Mouse (Mus musculus) midbrain, embryonic 15.5 days (tissue): ENCODE data around the gene Mns1. TPM values are rescaled to one million over a fixed set of nuclear protein-coding genes. Genes with fewer than 3 reads are reported as not detected.

ENCODE experiments used
- ATAC-seq: fragments of 200-750 bp; cut with Nextera tagmentation; replicated peaks from 2 replicates; pipeline ENCODE4 v1.8.0; 2017; ENCODE audit warnings: moderate TSS enrichment
- H3K27ac ChIP-seq: fragments of 300-500 bp; sonication (generic); 2 replicates; pipeline ENCODE4 v1.5.1; 2015; ENCODE audit warnings: mild to moderate bottlenecking, inconsistent platforms
- H3K27me3 ChIP-seq: fragments of 300-500 bp; sonication (generic); replicated peaks from 2 replicates; pipeline ENCODE4 v1.6.1; 2015; ENCODE audit warnings: inconsistent platforms
- H3K36me3 ChIP-seq: fragments of 300-500 bp; sonication (generic); replicated peaks from 2 replicates; pipeline ENCODE4 v1.6.1; 2015; ENCODE audit warnings: inconsistent platforms
- H3K4me1 ChIP-seq: fragments of 300-500 bp; sonication (generic); 2 replicates; pipeline ENCODE4 v1.6.1; 2015; ENCODE audit warnings: inconsistent platforms
- H3K4me2 ChIP-seq: fragments of 300-500 bp; sonication (generic); 2 replicates; pipeline ENCODE4 v1.6.1; 2015; ENCODE audit warnings: inconsistent platforms, mild to moderate bottlenecking, moderate library complexity
- H3K4me3 ChIP-seq: fragments of 300-500 bp; sonication (generic); 2 replicates; pipeline ENCODE4 v1.5.1; 2015; ENCODE audit warnings: mild to moderate bottlenecking, inconsistent platforms
- H3K9ac ChIP-seq: fragments of 300-500 bp; sonication (generic); 2 replicates; pipeline ENCODE4 v1.6.1; 2015; ENCODE audit warnings: mild to moderate bottlenecking, inconsistent platforms
- H3K9me3 ChIP-seq: fragments of 300-500 bp; sonication (generic); 2 replicates; pipeline ENCODE4 v1.6.1; 2016; ENCODE audit warnings: inconsistent platforms
- WGBS: fragments of 180-500 bp; shearing (Covaris S2); methylation state at CpG from one replicate; pipeline ENCODE4 v1.1.7; 2015; ENCODE audit warnings: mixed read lengths; 5-methylcytosine and 5-hydroxymethylcytosine counted together
- microRNA-seq: library from miRNA; unstranded; fragments of <30 nt; microRNA quantifications from one replicate; pipeline ENCODE4, GENCODE M21; 2016
- polyA plus RNA-seq: library from polyadenylated mRNA; unstranded; fragments of >200 nt; fragmentation: Nextera tagmentation; extraction: Ambion mirVana; gene quantifications from 2 replicates; pipeline ENCODE4 v1.2.1, GENCODE M21; 2015

The Mns1 gene
- polyA plus RNA-seq, 1 experiment from 2014 or later = 7.4 TPM

- Histone ChIP-seq H3K27me3 (no peaks in the 10 kb centered on the region), H3K4me2 (peak overlapping the region; percentile 56), H3K27ac (peak overlapping the region; percentile 88), H3K9ac (peak overlapping the region; percentile 67), H3K9me3 (no peaks in the 10 kb centered on the region), H3K4me3 (peak overlapping the region; percentile 76), H3K4me1 (peaks cover 15% of the 10 kb centered on the region; the same call in 1 of the 2 replicates), H3K36me3 (no peaks in the 10 kb centered on the region)
- peak; percentile 96 for ATAC-seq
- WGBS = under 1% methylated on average over 32 of the region's 32 CpGs
Measured at GRCm38 (mm10) chr9:72491559-72492193, 53.9 kb downstream of the Mns1 start.

- 5% methylated on average over 6 of the region's 6 CpGs for WGBS
- Histone ChIP-seq H3K27me3 (no peaks in the 10 kb centered on the region), H3K36me3 (no peaks in the 10 kb centered on the region), H3K27ac (peak within 1 kb of the TSS; percentile 88), H3K4me2 (peak within 1 kb of the TSS; percentile 56), H3K4me3 (peak within 1 kb of the TSS; percentile 76), H3K9ac (peak within 1 kb of the TSS; percentile 67), H3K9me3 (no peaks in the 10 kb centered on the region), H3K4me1 (peaks cover 15% of the 10 kb centered on the region; the same call in 1 of the 2 replicates)
- ATAC-seq = peak; percentile 56
Measured at GRCm38 (mm10) chr9:72492194-72492565, 54.4 kb downstream of the Mns1 start, which contains the start of gene Tex9. TSS of gene Tex9 (minus strand) at chr9:72492212.

GRCm38 (mm10) chr9:72493465-72493864 is 55.7 kb downstream of the Mns1 start:
- Histone ChIP-seq H3K4me2 (no peak overlapping the region), H3K36me3 (no peaks in the 10 kb centered on the region), H3K4me1 (peaks cover 15% of the 10 kb centered on the region; the same call in 1 of the 2 replicates), H3K4me3 (no peak overlapping the region), H3K9me3 (no peaks in the 10 kb centered on the region), H3K9ac (no peak overlapping the region), H3K27me3 (no peaks in the 10 kb centered on the region), H3K27ac (no peak overlapping the region)
- no peak for ATAC-seq
- WGBS = 83% methylated on average over 2 of the region's 2 CpGs

GRCm38 (mm10) chr9:72493984-72494685 is 56.3 kb downstream of the Mns1 start:
- WGBS = 85% methylated on average over 3 of the region's 3 CpGs

GRCm38 (mm10) chr9:72496691-72497090 is 58.9 kb downstream of the Mns1 start:
- Histone ChIP-seq H3K4me2 (no peak overlapping the region), H3K4me1 (peaks cover 6% of the 10 kb centered on the region; the same call in 1 of the 2 replicates), H3K4me3 (no peak overlapping the region), H3K36me3 (no peaks in the 10 kb centered on the region), H3K27ac (no peak overlapping the region), H3K27me3 (no peaks in the 10 kb centered on the region), H3K9ac (no peak overlapping the region), H3K9me3 (no peaks in the 10 kb centered on the region)
- 57% methylated on average over 2 of the region's 2 CpGs for WGBS
- ATAC-seq = no peak

More at GRCm38 (mm10) chr9:72493984-72494685, 56.3 kb downstream of the Mns1 start:
- H3K9ac ChIP-seq = no peak overlapping the region
- no peak overlapping the region for H3K4me3 ChIP-seq
- no peak overlapping the region for H3K4me2 ChIP-seq
- no peak for ATAC-seq
- peaks cover 15% of the 10 kb centered on the region; the same call in 1 of the 2 replicates for H3K4me1 ChIP-seq
- H3K27ac ChIP-seq = no peak overlapping the region
- H3K27me3 ChIP-seq = no peaks in the 10 kb centered on the region
- H3K9me3 ChIP-seq = no peaks in the 10 kb centered on the region
- H3K36me3 ChIP-seq = no peaks in the 10 kb centered on the region

GRCm38 (mm10) chr9:72497171-72497570 is 59.4 kb downstream of the Mns1 start:
- 62% methylated on average over 3 of the region's 3 CpGs for WGBS
- no peak overlapping the region for H3K9ac ChIP-seq
- no peak overlapping the region for H3K4me2 ChIP-seq
- ATAC-seq = no peak
- H3K4me1 ChIP-seq = peaks cover 3% of the 10 kb centered on the region; the same call in 1 of the 2 replicates
- H3K4me3 ChIP-seq = no peak overlapping the region
- H3K27me3 ChIP-seq = no peaks in the 10 kb centered on the region
- no peaks in the 10 kb centered on the region for H3K9me3 ChIP-seq
- H3K36me3 ChIP-seq = no peaks in the 10 kb centered on the region
- H3K27ac ChIP-seq = no peak overlapping the region

Small RNA genes within 50 kb of the gene (microRNA-seq; reads per million reads assigned to microRNA genes)
- gene Gm28010 = not detected

Other genes with a start within 250 kb of the Mns1 start
- gene Zfp280d, start 163.2 kb upstream of the Mns1 start, polyA plus RNA-seq = 37.0 and 41.3 TPM in 2 replicates
- gene Tex9, start 54.2 kb downstream of the Mns1 start, polyA plus RNA-seq = 32.6 and 37.3 TPM in 2 replicates
- gene Rfx7, start 94.2 kb downstream of the Mns1 start, polyA plus RNA-seq = 17.0 and 17.9 TPM in 2 replicates
- 436 and 451 TPM in 2 replicates for gene Nedd4, start 224.3 kb downstream of the Mns1 start, polyA plus RNA-seq